Mouse (Mus musculus) hindlimb bud, embryonic 11.5 days (tissue): Measurements from ENCODE around the gene Zfp553.

ENCODE experiments used
- DNase-seq: peaks from one replicate; pipeline ENCODE4 v3.0.0-alpha.2; 2012; ENCODE audit warnings: low read depth, low spot score; ENCODE audit errors: extremely low spot score

Zfp553 gene

GRCm38 (mm10) chr7:127232622-127233367 is at the start of gene Zfp553, which contains the start of gene Sept1:
TSS of gene Zfp553 (plus strand) at chr7:127233061.
TSS of gene Sept1 (minus strand) at chr7:127233130.
- DNase-seq: no peak

DNA sequence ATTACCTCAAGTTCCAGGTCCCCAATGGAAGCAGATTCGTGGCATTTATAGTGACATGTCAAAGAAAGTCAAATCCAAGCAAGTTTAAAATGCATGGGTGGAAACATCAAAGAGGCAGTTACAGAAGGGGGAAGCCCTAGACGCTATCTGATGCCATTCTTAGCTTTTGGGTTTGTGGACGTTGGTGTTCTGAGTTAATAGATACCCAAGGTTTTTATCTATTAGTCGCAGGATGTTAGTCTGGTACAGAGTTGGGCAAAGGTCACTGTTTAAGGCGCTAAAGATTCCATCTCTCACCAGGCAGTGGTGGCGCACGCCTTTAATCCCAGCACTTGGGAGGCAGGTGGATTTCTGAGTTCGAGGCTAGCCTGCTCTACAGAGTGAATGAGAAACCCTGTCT is 49.5 kb upstream of the Zfp553 start:
- no peak for DNase-seq

DNA sequence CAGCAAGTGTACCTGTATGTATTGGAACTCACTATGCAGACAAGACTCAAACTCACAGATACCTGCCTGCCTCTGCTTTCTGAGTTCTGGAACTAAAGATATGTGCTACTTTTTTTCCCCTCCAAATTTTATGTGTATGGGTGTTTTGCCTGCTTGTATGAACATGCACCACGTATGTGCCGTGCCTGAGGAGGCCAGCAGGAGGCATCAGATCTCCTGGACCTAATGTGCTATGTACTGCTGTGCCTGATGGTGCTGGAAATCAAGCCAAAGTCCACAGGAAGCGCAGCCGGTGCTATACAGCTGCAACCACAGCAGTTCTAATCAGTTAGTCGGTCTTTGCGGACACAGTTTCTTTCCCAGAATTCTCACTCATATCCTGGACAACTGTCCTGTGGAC is 49.0 kb upstream of the Zfp553 start:
- DNase-seq: no peak

DNA sequence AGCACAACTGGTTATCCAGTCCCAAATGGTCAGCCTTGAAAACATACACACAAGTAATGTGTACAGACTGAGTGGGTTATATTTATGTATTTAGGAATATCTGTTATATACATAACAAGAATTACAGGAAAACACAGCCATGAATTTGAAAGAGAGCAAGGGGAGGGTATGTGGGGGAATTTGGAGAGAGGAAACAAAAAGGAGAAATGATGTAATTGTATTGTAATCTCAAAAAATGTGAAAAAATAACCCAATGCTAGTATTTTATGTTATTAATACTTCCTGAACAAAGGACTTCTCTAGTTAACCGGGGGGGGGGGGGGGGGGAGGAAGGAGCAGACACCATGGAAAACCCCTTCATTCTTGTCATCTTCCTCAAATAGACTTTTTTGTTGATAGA is 48.1 kb upstream of the Zfp553 start:
- DNase-seq: no peak

- no peak for DNase-seq
Observed at GRCm38 (mm10) chr7:127185601-127186000, 47.3 kb upstream of the Zfp553 start.

DNA sequence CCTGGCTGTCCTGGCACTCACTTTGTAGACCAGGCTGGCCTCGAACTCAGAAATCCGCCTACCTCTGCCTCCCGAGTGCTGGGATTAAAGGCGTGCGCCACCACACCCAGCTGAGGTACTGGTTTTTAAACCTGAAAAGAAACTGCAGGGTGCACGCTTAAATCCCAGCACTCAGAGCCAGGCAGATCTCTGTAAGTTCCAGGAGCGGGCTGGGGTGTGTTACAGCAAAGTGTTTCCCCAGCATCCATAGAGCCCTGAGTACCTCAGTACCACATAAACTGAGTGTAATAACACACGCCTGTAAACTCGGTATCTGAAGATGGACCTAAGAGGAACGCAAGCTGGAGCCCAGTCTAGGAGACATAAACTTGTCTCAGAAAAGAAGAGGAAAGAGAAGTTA is 45.5 kb upstream of the Zfp553 start:
- no peak for DNase-seq

- no peak for DNase-seq
Observed at GRCm38 (mm10) chr7:127188305-127189276, 44.3 kb upstream of the Zfp553 start.

- no peak for DNase-seq
Observed at GRCm38 (mm10) chr7:127190672-127191071, 42.2 kb upstream of the Zfp553 start.

GRCm38 (mm10) chr7:127192989-127193388 is 39.9 kb upstream of the Zfp553 start:
- no peak for DNase-seq

DNA sequence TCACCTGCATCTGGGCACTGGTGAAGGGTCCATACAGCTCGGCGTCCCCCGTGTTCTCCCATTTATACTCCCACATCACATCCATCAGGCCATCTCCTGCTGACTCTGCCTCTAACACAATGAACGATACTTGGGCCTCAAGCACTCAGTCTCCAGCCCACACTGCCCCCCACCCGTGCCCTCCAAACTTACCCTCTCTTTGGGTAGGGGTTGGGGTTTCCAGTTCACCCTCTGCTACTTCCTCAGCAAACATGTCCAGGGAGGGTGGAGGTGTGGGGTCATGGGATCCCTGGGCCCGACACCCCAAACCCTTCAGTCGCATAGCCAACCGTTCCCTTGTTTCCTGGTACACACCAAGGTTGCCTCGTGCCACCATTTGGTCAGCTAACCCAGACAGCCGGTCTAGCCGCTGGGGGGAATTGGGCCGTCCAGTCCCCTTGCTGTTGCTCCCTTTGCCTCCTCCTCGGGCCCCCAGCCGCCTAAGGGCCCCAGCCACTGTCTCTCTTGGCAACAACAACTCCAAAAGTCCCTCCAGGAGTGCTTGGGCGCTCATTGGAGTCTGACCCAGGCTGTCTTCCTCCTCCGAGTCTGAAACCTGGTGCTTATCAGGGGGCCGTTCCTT is 38.7 kb upstream of the Zfp553 start:
- DNase-seq: no peak

GRCm38 (mm10) chr7:127194633-127195029 is 38.2 kb upstream of the Zfp553 start:
- no peak for DNase-seq

DNA sequence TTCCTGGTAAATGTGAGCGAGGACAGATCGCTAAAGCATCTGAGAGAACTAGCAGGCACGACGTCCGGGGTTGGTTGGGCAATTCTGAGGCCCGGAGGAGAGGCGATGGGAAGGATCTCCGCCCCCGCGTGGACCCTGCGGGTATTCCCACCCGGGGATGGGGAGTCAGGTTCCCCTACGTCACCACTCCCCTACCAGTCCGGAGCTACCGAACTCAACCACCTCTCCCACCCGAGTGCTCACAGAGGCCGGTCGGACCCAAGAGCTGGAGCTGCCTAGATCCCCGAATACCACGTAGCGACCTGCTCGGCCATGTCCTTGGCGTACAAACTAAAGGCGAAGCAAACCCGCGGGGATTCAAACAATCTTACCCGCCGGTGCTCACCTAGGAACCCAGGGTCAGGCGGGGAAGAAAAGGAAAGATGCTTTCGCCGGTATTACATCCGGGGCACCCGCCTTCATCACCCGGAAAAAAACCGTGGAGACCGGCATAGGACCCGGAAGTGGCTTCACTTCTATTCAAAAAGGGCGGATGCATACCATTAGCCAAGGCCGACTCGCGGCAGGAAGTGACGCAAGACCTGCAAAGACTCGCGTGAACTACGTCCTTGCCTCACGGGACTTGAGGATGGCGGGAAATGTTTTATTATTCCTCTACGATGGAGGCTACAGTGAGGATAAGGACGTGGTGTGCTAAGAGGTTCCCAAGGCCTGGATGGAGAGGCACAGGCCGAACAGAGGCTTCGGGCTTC is 37.1 kb upstream of the Zfp553 start, which contains the start of gene Cd2bp2:
Cd2bp2 (minus strand) TSS at position 507 of the 752 bp plus-strand sequence.
- DNase-seq: peak; percentile 93

DNA sequence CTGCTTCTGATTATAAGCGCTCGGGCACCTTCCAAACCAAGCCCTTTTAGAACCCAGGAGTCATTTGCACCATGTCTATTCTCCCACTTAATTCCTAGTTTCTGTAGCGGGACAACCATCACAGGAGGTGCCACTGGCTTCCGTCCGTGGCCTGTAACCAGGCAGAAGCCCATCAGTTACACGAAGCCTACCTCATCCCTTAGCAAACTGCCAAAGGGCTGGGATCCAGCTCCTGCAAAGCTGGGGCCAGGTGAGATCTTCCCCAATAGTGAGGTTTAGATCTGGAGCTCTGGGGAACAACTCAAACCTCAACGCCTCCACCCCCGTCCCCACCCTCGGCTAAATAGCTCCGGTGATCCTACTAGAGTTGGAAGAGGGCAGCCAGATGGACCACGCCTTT is 36.4 kb upstream of the Zfp553 start:
- no peak for DNase-seq

DNA sequence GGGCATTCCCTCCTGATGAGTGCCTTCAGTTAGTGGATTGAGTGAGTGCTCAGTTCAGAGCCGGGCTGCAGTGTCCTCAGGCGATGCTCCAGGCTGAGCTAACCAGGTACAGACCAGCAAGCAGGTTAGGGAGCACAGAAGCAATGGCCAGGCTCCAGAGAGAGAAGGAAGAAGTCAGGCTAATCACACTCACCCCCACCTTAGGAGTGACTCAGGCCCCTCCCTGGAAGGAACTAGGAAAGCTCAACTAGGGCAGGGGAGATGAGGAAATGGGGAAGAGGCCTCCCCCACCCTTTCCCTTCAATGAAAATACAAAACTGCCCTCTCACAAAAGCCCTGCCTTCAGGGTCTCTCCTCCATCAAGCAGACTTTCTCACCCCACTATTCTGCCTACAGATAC is 26.3 kb upstream of the Zfp553 start:
- no peak for DNase-seq

GRCm38 (mm10) chr7:127207374-127208294 is 25.2 kb upstream of the Zfp553 start:
- no peak for DNase-seq

DNA sequence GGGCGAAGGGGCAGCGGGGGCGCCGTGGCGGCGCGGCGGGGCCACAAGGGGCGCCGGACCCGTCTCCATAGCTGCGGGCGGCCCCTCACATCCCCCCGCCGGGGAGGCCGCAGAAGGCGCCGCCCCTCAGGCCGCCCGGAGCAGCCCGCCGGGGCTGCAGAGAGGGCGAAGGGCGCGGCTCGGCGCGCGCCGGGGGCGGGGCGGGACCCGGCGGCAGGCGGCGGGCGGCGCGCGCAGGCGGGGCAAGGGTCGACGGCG is 24.6 kb upstream of the Zfp553 start, which contains the start of gene Tbc1d10b:
Tbc1d10b (minus strand) TSS at position 174 of the 258 bp plus-strand sequence.
- DNase-seq: no peak

- peak; percentile 87 for DNase-seq
Observed at GRCm38 (mm10) chr7:127208553-127209438, 24.1 kb upstream of the Zfp553 start, which contains the start of gene Mylpf. TSS of gene Mylpf (plus strand) at chr7:127208890.

GRCm38 (mm10) chr7:127209851-127210250 is 23.0 kb upstream of the Zfp553 start:
- no peak for DNase-seq

- no peak for DNase-seq
Observed at GRCm38 (mm10) chr7:127210266-127210665, 22.6 kb upstream of the Zfp553 start.
